Mouse (Mus musculus): ENCODE results near the gene Ddx42. TPM values are rescaled to one million over a fixed set of nuclear protein-coding genes. Genes with fewer than 3 reads are reported as not detected.

The Ddx42 gene
- polyA plus RNA-seq, 1 experiment from 2014 or later = 59.1 TPM

DNA sequence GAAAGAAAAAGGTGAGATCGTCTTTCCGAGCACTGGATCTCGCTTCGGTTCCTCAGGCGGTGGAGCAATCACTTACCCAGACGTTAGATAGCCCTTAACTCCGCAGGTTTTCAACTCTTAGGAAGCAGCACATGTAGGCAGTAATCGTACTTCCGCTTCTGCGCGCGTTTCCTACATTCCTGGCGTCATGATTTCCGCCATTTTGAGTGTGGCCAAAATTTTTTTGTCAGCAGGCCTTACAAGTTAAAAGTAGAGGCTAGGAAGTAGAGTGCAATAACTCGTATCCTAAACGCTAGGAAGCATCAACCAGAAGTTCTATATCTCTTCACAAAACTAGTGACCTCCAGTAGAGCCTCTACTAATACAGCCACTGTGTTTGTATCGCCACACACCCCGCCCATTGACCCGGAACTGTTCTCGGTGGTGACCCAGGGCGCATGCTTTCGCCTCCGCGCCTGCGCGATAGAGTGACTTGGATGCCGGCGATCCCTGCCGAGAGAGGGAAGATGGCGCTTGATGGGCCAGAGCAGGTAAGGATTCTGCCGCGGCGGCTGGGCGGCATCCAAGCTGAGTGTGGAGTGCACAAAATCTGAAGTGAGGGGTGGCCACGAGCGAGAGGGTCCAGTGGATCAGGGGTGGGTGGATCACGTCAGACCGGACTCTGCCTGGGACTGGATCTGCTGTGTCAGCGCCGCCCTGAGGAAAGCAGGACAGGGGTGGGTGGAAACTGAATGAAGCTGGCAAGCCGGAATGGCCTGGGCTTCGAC lies 39.1 kb downstream of the Ddx42 start, which contains the start of the genes Ftsj3 and Psmc5:
TSS of gene Ftsj3 (minus strand) at position 395 of the 767 bp plus-strand sequence.
TSS of gene Psmc5 (plus strand) at position 470 of the 767 bp plus-strand sequence.
- peaks cover 20% of the 10 kb centered on the region for H3K4me1 ChIP-seq (replicated peaks)
- peak within 1 kb of the TSS; percentile 93 for H3K4me2 ChIP-seq
- H3K9me3 ChIP-seq (replicated peaks) = no peaks in the 10 kb centered on the region
- under 1% methylated on average over 42 of the region's 42 CpGs for WGBS
- ATAC-seq (ENCODE audit: insufficient number of reproducible peaks, low FRiP score) = peak; percentile 96
- peak within 1 kb of the TSS; percentile 86 for H3K4me3 ChIP-seq
- peak within 1 kb of the TSS; percentile 92 for H3K9ac ChIP-seq
- H3K27me3 ChIP-seq (replicated peaks) = no peaks in the 10 kb centered on the region
- peaks cover 51% of the 10 kb centered on the region for H3K36me3 ChIP-seq
- H3K27ac ChIP-seq (ENCODE audit: poor library complexity, severe bottlenecking) = peak within 1 kb of the TSS; percentile 73

DNA sequence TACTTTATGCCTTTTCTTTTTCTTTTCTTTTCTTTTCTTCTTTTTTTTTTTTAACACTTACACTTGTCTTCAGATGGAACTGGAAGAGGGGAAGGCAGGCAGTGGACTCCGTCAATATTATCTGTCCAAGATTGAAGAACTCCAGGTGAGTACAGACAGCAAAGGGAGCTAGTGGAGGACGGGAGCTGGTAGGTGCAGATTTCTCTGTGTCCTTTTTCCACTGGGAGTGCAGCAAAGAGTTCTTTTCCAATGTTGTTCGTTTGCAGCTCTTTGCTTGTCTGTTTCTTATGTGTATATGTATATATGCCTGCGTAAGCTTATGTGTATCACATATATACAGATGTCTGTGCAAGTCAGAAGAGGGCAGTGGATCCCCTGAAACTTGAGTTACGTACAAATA lies 40.0 kb downstream of the Ddx42 start:
- ATAC-seq (ENCODE audit: insufficient number of reproducible peaks, low FRiP score) = no peak
- Histone ChIP-seq H3K27ac (ENCODE audit: poor library complexity, severe bottlenecking) (no peak overlapping the region), H3K9me3 (replicated peaks) (no peaks in the 10 kb centered on the region), H3K9ac (peak overlapping the region; percentile 92), H3K27me3 (replicated peaks) (no peaks in the 10 kb centered on the region), H3K4me3 (peak overlapping the region; percentile 86), H3K4me1 (replicated peaks) (peaks cover 20% of the 10 kb centered on the region), H3K4me2 (peak overlapping the region; percentile 93), H3K36me3 (peaks cover 51% of the 10 kb centered on the region)
- 54% methylated on average over 5 of the region's 5 CpGs for WGBS

DNA sequence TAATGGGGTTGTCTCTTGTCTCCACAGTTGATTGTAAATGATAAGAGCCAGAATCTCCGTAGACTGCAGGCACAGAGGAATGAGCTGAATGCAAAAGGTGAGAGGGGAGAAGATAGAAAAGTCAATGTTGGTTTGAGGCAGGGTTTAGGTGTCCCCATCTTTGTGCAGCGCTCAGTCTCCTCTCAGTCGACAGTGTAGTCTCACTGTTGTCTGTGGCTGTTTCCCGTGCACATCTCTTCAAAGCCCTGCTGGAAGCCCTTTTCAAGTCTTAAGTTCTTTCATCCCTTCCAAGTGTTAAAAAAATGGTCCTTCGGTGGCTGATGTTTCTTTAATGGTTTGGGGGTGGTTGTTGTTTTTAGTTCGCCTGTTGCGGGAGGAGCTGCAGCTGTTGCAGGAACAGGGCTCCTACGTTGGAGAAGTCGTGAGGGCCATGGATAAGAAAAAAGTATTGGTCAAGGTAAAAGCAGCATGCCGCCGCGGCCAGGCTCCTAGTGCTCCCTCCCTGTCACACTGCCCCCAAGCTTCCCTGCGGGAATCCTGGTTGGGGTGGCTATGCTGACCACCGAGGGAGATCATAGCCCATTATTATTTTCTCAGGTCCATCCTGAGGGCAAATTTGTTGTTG lies 44.2 kb downstream of the Ddx42 start:
- Histone ChIP-seq H3K27ac (ENCODE audit: poor library complexity, severe bottlenecking) (no peak overlapping the region), H3K4me2 (no peak overlapping the region), H3K4me1 (replicated peaks) (peaks cover 10% of the 10 kb centered on the region), H3K27me3 (replicated peaks) (no peaks in the 10 kb centered on the region), H3K9me3 (replicated peaks) (no peaks in the 10 kb centered on the region), H3K9ac (no peak overlapping the region), H3K4me3 (no peak overlapping the region), H3K36me3 (peaks cover 72% of the 10 kb centered on the region)
- 77% methylated on average over 14 of the region's 14 CpGs for WGBS
- ATAC-seq (ENCODE audit: insufficient number of reproducible peaks, low FRiP score) = no peak

DNA sequence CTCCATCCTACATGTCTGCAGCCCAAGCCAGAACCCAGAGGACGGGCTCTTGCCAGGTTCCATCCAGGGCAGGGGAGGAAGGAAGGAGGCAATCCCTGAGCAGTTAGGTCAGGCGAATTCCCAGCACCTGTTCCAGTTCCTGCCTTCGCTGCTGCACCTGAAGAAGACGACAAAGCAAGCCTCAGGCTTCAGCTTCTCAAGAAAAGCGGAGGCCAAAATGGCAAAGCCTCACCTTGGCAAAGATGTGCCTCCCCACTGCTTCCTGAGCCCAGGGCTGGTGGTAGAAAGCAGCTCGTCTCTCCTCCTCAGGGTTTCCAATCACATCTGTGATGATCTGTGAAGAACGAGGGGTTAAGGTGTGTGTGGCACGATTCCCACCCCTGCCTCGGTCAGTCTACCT lies 47.2 kb downstream of the Ddx42 start:
- Histone ChIP-seq H3K4me2 (no peak overlapping the region), H3K27ac (ENCODE audit: poor library complexity, severe bottlenecking) (no peak overlapping the region), H3K9ac (no peak overlapping the region), H3K4me1 (replicated peaks) (peaks cover 19% of the 10 kb centered on the region), H3K9me3 (replicated peaks) (no peaks in the 10 kb centered on the region), H3K4me3 (no peak overlapping the region), H3K36me3 (peaks cover 76% of the 10 kb centered on the region), H3K27me3 (replicated peaks) (no peaks in the 10 kb centered on the region)
- WGBS = 89% methylated on average over 9 of the region's 9 CpGs
- no peak for ATAC-seq (ENCODE audit: insufficient number of reproducible peaks, low FRiP score)

DNA sequence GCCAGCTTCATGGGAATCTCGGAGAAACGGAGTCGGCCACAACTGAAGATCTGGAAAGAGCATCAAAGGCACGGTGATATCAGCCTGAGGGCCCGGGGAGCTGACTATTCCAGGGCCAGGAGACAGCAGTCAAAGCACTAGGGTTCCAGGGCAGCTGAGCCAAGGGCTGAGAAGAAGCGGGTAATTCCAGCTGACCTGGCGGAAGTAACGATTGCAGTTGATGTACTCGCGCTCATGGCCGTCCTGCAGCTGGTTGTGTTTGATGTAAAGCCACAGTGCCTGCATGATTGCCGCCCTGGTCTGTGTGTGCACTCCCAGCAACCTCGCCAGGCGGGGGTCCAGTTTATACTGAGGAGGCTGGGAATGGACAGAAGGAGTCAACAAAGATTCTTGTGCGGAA lies 48.3 kb downstream of the Ddx42 start:
- Histone ChIP-seq H3K9me3 (replicated peaks) (no peaks in the 10 kb centered on the region), H3K4me2 (no peak overlapping the region), H3K9ac (no peak overlapping the region), H3K4me1 (replicated peaks) (peaks cover 23% of the 10 kb centered on the region), H3K27me3 (replicated peaks) (no peaks in the 10 kb centered on the region), H3K4me3 (no peak overlapping the region), H3K36me3 (peaks cover 71% of the 10 kb centered on the region), H3K27ac (ENCODE audit: poor library complexity, severe bottlenecking) (no peak overlapping the region)
- no peak for ATAC-seq (ENCODE audit: insufficient number of reproducible peaks, low FRiP score)
- WGBS = 90% methylated on average over 15 of the region's 15 CpGs

DNA sequence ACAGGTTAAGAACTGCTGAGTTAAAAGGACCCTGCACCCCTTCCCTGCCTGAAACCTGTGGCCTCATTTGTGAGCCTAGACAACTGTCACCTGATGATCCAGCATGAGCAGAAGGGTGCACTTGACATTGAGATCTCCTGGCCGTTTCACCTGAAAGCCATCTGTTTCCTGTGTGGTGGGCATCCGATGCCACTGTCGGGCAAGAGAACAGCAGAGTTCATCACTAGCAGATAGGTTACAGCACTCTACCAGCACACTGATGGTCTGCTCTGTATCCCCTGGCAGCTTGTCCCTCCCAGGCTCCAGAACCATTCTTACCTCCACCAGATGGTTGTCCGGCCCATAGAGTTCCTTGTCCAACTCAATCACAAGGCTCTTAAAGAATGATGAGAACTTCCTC lies 48.8 kb downstream of the Ddx42 start:
- ATAC-seq (ENCODE audit: insufficient number of reproducible peaks, low FRiP score) = no peak
- WGBS = 87% methylated on average over 4 of the region's 4 CpGs

GRCm38 (mm10) chr11:106266431-106266830 lies 49.7 kb downstream of the Ddx42 start:
- Histone ChIP-seq H3K4me2 (no peak overlapping the region), H3K4me1 (replicated peaks) (peaks cover 37% of the 10 kb centered on the region), H3K9me3 (replicated peaks) (no peaks in the 10 kb centered on the region), H3K36me3 (peaks cover 62% of the 10 kb centered on the region), H3K9ac (no peak overlapping the region), H3K27ac (ENCODE audit: poor library complexity, severe bottlenecking) (no peak overlapping the region), H3K27me3 (replicated peaks) (no peaks in the 10 kb centered on the region), H3K4me3 (no peak overlapping the region)
- WGBS = 86% methylated on average over 10 of the region's 10 CpGs
- ATAC-seq (ENCODE audit: insufficient number of reproducible peaks, low FRiP score) = no peak

More for the DNA sequence above, 48.8 kb downstream of the Ddx42 start:
- Histone ChIP-seq H3K27ac (ENCODE audit: poor library complexity, severe bottlenecking) (no peak overlapping the region), H3K4me2 (no peak overlapping the region), H3K36me3 (peaks cover 70% of the 10 kb centered on the region), H3K27me3 (replicated peaks) (no peaks in the 10 kb centered on the region), H3K9ac (no peak overlapping the region), H3K4me3 (no peak overlapping the region), H3K4me1 (replicated peaks) (peaks cover 28% of the 10 kb centered on the region), H3K9me3 (replicated peaks) (no peaks in the 10 kb centered on the region)

DNA sequence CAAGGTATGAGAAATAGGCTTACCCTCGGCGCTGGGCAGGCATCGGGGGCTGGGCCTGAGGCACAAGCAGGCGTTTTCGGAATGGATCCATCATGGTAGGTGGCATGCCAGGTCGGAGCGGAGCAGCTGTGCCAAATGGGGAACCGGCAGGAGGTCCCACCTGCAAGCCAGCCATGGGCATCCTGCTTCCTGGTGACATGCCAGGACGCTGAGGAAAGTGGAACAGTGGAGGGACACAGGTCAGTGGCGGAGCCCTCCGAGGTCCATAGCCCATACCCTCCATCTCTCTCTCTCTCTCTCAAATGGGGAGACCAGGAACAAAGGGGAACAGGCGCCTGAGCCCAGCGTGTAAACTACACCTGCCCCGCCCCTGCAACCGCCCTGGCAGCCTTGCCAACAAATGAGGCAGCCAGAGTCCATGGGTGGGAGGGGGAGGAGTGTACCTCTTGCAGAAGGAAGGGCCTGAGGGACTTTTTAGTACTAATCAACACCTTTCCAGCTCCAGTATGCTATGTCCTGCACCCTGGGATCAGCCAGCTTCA lies 50.7 kb downstream of the Ddx42 start:
- no peak for ATAC-seq (ENCODE audit: insufficient number of reproducible peaks, low FRiP score)
- Histone ChIP-seq H3K4me1 (replicated peaks) (peaks cover 40% of the 10 kb centered on the region), H3K9me3 (replicated peaks) (no peaks in the 10 kb centered on the region), H3K4me2 (no peak overlapping the region), H3K9ac (no peak overlapping the region), H3K36me3 (peaks cover 52% of the 10 kb centered on the region), H3K27me3 (replicated peaks) (no peaks in the 10 kb centered on the region), H3K27ac (ENCODE audit: poor library complexity, severe bottlenecking) (no peak overlapping the region), H3K4me3 (no peak overlapping the region)
- WGBS = 63% methylated on average over 15 of the region's 15 CpGs

GRCm38 (mm10) chr11:106267871-106268270 lies 51.1 kb downstream of the Ddx42 start:
- H3K4me1 ChIP-seq (replicated peaks) = peaks cover 40% of the 10 kb centered on the region
- no peak overlapping the region for H3K27ac ChIP-seq (ENCODE audit: poor library complexity, severe bottlenecking)
- no peaks in the 10 kb centered on the region for H3K9me3 ChIP-seq (replicated peaks)
- H3K27me3 ChIP-seq (replicated peaks) = no peaks in the 10 kb centered on the region
- H3K9ac ChIP-seq = no peak overlapping the region
- 64% methylated on average over 5 of the region's 5 CpGs for WGBS
- no peak for ATAC-seq (ENCODE audit: insufficient number of reproducible peaks, low FRiP score)
- H3K4me3 ChIP-seq = no peak overlapping the region
- H3K4me2 ChIP-seq = no peak overlapping the region
- peaks cover 47% of the 10 kb centered on the region for H3K36me3 ChIP-seq

GRCm38 (mm10) chr11:106268326-106269059 lies 51.8 kb downstream of the Ddx42 start:
- H3K36me3 ChIP-seq = peaks cover 41% of the 10 kb centered on the region
- no peak for ATAC-seq (ENCODE audit: insufficient number of reproducible peaks, low FRiP score)
- H3K27me3 ChIP-seq (replicated peaks) = no peaks in the 10 kb centered on the region
- H3K4me1 ChIP-seq (replicated peaks) = peaks cover 44% of the 10 kb centered on the region
- H3K4me2 ChIP-seq = peak overlapping the region; percentile 5; the same call in 1 of the 2 replicates
- no peaks in the 10 kb centered on the region for H3K9me3 ChIP-seq (replicated peaks)
- H3K27ac ChIP-seq (ENCODE audit: poor library complexity, severe bottlenecking) = no peak overlapping the region
- no peak overlapping the region for H3K9ac ChIP-seq
- WGBS = 60% methylated on average over 8 of the region's 8 CpGs
- H3K4me3 ChIP-seq = no peak overlapping the region

DNA sequence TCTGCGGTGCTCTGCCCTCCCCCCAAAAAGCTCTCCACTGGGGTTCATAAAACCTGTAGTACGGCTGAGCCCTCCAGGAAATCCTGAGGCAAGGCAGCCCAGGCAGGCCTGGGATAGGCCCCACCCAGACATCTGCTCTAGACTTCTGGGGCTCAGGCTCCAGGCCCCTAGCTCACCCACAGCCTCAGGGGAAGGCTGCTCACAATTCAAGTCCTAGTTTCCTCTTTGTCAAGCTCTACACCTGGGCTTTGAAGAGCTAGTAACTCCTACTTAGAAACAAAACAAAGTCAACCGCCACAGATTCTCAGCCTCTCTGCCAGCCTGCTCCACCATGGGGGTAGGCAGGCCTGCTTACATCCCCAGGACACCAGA lies 52.3 kb downstream of the Ddx42 start:
- Histone ChIP-seq H3K9me3 (replicated peaks) (no peaks in the 10 kb centered on the region), H3K4me2 (peak overlapping the region; percentile 5; the same call in 1 of the 2 replicates), H3K27ac (ENCODE audit: poor library complexity, severe bottlenecking) (no peak overlapping the region), H3K9ac (0 out of 2 replicates have a peak overlapping the region, but pooled peaks have one; percentile 19), H3K4me1 (replicated peaks) (peaks cover 44% of the 10 kb centered on the region), H3K27me3 (replicated peaks) (no peaks in the 10 kb centered on the region), H3K36me3 (peaks cover 36% of the 10 kb centered on the region), H3K4me3 (no peak overlapping the region)
- WGBS = 57% methylated on average over 3 of the region's 3 CpGs
- ATAC-seq (ENCODE audit: insufficient number of reproducible peaks, low FRiP score) = no peak
